Mouse (Mus musculus) embryo, embryonic 10.5 days (tissue): ENCODE measurements around the gene Gtf3c5.

Experiments
- DNase-seq: peaks from one replicate; pipeline ENCODE4 v3.0.0-alpha.2; 2015; ENCODE audit warnings: low spot score

The Gtf3c5 gene

DNA sequence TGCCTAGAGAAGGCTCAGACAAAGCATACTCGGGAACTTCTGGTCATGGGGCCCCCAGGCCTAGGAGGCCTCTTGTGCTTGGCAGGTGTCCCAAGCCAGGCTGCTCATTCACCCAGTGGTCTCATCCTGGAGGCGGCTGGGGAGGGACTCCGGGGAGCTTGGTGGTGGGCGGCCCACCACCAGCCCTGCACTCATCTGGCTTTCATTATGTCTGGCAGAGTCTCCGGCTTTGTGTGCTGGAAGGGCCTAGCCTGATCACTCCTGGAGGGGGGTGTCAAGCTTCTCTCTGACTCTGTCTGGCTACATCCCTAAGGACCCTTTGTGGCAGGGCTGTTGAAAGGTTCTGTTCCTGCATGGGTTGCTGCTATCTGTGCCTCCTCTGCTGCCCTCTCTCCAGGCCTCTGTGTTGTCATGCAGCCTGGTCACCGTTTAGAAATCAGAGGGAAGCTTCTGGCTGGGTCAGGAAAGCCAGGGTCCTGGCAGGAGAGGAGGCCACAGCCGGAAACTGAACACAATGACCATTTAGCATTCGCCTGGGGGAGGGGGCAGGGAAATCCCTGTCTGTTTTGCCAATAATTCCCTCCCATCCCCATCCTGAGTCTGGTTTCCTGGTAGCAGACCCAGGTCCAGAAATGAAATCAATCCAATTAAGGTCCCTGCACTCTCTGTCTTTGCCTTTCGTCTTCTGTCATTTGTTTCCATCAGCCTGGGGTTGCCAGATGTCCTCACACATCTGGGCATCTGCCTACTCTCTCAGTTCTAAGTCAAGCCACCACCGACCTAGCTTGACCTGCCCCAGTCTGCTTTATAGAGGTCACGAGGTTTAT lies 48.9 kb downstream of the Gtf3c5 start:
- peak; percentile 69 for DNase-seq

DNA sequence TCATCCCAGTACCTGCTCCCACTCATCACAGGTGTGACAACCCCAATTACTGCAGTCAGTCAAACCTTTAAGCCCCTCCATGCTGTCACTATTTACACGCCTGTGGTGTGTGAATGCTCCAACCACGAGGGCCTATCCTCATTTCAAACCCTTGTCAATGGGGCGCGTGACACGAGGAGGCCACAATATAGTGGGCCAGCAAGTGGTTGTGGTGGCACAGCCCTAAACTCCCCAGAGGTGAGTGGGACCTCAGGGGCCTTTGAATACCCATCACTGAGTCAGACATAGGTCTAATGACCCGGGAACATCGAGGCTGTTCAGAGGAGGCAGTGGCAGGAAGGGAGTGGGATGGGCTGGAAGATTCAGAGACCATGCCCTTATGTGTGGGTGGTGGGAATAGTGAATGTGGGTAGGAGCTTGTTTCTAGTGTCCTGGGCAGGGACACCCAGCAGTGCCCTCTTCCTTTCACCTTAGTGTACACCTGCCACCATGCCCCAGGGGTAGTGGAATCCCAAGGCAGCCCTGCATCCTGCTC lies 49.6 kb downstream of the Gtf3c5 start:
- peak; percentile 25 for DNase-seq

DNA sequence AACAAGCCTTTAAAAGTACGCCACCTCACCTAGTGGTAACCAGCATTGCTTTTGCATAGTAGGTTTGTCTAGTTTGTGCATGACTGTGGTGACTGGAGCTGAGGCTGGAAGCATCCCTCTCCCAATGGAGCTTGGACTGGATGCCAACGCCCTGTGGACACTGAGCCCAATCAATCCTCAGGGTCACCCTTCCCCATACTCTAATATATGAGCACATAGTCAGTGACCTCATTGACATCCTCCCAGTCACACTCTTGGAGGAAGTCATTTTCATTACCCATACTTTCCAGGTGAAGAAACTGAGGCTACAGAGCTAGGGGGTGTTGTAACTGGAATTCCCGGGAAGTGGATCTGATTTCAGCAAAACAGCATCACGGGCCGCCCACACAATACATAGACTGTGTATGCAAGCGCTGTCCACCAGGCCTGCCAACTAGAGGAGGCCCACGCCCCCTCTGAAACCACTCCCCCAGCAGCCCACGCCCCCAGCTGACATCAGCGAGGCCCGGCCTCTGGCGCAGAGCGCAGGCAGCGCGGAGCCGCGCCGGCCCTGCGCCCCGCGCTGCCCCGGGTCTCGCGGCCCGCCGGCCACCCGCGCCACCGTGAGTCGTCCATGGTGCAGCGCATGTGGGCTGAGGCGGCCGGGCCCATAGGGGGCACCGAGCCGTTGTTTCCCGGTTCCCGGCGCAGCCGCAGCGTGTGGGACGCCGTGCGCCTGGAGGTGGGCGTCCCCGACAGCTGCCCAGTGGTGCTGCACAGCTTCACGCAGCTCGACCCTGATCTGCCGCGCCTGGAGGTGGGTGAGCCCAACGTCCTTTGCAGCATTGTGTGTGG lies 50.4 kb downstream of the Gtf3c5 start:
- peak; percentile 92 for DNase-seq

DNA sequence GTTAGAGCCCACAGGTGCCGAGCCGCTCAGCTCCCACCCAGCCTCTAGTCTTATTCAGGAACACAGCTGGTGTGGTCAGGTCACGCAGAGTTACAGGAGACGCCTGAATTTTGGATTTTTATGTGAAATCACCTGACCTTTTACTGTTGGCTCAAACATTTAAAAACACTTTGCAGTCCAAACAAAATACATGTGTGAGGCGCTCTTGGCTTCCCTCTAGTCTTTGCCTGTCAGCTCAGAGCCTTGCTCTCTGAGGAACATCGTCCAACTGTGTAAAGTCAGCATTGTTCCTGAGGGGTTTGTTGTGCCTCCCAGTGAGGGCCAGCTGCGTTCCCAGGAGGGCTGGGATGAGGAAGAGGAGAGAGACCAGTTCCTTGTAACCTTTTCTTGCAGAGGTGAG lies 53.2 kb downstream of the Gtf3c5 start:
- DNase-seq, result no peak

DNA sequence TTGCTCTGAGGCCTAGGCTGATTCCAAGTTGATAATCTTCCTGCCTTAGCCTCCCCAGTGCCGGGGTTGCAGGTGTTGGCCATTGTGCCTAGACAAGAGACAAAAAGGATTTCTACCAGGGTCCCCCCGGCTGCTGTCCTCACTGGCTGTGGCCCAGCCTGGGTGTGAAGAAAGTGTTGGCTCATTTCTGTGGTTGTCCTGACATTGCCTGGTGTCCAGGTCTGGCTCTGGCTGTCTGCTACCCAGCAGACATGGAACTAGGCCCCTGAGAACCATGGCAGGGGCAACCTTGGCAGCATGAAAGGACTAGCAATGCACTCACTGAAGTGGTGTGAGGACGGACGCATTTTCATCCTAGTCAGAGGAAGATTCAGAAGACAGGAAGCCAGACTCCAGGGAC lies 53.7 kb downstream of the Gtf3c5 start:
- DNase-seq, result no peak

DNA sequence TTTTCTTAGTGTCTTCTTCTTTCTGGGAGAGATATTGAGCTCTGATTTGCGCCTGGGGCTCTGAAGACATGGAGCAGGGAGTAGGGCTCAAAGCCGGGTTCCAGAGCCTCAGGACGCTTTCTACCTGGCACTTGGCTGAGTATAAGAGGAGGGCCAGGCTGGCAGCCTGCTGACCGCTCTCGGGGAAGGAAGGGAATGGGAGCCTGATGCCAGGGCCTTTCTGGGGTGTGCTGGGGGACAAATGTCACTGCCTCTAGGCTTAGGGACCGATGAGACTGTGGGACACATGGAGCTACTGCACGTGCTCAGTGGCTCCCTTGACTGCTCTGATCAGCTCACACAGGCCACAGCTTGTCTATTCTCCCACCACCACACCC lies 55.2 kb downstream of the Gtf3c5 start:
- no peak for DNase-seq

DNA sequence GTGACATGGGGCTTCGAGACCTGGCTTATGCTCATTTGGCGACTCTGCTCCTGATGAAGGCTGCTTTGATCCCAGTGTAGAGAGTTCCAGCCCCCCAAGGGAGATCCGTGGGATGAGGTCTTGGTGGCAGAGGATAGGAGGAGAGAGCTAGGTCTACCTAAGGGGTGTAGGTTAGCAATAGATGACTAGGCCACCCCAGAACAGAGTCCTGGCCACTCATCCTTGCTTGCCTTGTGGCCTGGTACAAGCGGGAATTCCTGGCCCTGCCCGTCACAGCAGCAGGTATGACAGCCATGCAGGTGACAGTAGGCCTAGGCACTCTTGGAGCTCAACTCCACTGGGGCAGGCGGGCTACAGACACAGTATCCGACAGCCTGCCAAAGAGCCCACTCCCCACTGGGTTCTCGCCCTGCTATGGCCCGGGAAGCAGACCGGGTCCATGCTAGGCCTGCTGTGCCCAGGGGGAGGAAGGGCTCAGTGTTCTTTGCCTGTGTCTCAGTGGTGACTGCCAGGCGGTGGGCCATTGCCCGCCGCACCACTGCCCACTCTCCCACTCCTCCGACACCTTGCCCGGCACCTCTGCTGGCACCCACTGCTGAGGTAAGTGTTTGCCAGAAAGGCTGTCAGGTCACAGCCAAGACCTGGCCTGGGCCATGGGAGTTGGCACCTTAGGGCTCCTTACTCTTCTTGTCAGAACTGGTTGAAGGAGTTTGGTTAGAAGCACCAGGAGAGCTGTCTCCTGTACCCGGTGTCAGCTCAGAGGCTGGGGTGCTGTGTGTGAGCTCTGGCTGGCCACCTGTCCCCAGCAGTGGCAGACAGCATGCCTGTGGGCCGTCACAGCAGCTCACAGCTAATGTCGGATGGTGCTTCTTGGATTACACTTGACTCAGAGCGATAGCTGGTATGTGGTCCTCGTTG lies 55.9 kb downstream of the Gtf3c5 start:
- DNase-seq, result no peak

DNA sequence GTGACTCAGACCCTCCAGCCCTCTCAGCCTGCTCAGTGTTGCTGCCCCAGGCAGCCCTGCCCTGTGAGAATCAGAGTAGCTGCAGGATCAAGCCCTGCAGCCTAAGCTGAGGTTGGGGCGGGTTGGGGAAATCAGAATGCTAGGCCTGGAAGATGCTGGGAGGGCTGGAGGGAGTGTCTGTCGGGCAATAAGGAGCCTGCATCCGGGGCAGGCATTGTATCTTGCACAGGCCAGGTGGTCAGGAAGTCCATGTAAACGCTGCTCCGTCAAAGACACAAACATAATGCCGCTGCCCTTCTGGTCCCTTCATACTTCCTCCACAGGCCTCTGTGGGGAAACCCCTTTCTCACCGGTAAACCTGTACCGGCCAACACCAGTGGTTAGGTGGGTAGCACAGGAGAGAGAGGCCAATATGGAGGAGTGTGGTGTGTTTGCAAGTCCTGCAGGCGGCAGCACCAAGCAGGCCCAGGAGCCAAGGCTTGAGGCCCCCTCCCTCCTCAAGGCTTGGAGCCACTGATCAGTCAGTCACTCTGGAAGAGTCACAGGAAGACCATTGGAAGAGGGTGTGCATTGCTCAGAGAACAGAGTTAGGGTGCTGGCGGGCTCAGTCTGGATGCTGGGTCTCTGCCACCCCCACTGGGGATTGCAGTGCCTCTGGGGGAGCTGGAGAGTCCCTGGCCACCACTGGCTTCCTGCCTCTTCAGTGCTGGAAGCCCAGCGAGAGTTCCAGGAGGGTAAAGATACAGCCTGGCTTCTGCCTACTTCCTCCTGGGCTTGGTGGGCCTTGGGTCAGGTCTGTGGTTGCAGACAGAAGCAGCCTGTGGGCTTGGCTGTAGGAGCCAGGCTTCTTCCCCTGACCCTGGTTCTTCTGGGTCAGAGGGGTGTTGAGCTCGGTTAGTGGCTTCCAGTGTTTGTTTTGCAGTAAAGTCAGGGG lies 57.3 kb downstream of the Gtf3c5 start:
- DNase-seq, result peak; percentile 53

DNA sequence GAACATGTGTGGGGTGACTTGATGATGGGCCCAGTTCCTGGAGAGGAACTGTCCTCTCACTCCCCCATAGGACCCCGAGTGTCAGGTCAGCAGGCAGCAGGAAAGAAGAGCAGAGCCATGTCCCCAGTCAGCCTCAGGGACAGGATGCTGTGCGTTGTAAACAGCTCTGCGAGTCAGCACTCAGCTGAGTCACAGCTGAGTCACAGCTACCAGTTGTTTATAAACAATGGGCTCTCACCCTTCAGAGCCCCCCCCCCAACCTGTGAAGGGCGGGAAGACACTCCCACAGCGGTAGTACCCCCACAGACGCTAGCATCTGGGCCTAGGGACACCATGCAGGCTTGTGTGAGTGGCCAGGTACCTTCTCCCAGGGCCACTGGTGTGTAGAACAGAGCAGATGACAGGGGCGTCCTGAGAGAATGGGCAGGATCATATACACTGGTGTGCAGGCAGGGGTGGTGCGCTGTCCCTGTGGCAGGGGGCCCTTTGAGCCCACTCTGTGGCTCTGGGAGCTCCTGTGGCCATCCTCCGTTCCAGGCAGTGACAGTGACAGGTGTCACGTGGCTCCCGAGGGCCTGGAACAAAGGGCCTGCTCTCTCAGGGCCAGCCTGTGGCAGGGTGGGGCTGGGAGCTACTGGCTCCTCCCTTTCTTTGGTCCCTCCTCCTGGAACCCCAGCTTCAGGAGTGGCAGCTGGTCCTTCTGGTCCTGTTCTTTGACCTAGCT lies 58.2 kb downstream of the Gtf3c5 start:
- peak; percentile 83 for DNase-seq

DNA sequence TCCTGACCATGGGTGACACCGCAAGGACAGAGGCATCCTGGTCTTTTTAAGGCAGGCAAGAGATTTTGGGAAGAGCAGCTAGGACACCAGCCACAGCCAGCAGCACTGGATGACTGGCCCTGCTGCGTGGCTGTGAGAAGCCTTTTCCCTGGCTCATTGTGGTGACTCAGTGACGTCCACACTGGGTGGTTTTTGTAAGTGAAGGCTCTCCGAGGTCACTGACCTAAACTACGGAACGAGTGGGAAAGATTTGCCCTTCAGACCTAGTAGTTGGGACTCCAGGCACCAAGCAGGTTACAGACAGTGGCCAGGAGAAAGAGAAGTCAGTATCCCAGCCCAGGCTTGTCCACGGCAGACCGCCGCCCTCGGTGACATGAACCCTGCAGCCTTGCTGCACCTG lies 59.1 kb downstream of the Gtf3c5 start:
- no peak for DNase-seq

DNA sequence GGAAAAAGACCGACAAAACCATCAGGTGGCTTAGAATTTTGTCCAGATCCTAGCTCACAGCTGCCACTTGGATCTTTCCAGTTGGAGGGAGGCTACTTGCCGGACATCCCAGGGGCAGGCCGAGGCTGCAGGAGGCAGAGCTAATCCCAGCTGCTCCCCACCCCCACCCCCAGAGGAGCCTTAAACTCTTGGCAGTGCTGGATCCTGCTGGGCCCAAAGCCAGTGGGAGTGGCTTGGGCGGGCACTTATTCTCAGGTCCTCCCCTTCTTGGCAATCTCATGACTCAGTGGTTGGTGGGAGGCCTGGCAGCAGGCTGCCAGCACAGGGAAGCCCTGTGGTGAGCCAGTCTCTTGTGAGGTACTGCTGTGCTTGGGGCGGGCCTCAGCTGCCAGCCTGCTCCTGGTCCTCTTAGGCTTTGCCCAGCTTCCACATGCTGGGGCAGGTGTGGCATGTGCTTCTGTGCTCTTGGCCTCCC lies 59.9 kb downstream of the Gtf3c5 start:
- DNase-seq, result peak; percentile 40

DNA sequence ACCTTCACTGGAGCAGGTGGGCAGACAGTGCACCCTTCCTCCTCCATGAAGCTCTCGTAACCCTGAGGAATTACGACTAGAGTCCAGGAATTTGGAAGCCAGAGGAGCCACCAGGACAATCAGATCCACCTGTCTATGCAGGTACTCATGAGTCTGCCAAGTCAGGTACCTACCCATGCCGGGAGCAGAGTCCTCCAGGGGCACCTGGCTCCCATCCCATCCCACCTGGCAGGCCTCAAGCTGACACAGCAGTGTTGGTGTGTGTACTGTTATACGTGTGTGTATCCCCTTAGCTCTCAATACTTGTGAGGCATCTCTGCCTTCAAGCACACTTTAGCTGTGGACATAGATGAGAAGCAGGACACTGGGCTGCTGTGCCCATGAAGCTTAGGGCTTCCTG lies 61.4 kb downstream of the Gtf3c5 start:
- no peak for DNase-seq

DNA sequence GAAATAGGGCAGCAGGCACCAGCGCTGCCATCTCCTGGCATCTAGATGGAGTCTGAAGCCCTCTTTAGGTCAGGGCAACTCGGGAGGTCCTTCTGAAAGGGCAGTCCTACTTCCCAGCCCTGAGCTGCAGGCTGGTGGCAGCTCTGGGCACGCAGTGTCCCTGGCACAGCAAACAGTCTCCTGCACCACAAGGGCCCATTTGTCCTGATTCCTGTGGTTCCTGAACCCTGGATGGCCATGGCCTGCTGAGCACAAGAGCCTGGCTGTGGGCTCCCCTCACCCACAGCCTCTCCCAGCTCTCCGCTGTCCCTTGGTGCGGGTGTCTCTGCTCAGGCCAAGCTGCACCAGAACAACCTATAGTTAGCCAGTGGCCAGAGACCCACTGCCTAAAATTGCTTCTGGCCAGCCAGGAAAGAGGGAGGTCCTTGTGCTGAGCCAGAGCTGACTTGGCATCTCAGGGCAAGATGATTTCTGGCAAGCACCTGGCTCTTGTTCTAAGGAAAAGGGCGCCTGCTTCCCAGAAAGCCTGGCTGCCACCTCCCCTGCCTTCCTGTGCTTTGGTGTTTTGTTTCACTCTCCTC lies 61.9 kb downstream of the Gtf3c5 start:
- no peak for DNase-seq

DNA sequence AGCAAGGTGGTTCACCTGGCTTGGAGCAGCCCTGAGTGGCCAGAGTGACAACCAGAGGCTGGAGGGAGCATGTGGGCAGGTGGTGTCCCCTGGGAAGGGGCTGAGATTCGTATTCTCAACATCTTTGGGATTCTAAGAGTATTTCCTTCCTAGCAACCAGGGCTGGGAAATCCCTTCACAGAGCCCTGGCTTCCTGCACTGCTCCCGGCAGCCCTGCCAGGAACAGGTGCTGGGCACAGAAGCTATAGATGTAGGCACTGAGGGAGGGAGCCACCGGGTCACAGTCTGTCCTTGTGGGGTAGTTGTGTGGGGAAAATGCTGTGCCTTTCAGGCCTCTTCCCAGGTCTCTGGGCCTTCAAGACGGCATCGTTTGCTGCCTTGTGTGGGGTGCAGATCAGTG lies 63.0 kb downstream of the Gtf3c5 start:
- DNase-seq, result no peak

DNA sequence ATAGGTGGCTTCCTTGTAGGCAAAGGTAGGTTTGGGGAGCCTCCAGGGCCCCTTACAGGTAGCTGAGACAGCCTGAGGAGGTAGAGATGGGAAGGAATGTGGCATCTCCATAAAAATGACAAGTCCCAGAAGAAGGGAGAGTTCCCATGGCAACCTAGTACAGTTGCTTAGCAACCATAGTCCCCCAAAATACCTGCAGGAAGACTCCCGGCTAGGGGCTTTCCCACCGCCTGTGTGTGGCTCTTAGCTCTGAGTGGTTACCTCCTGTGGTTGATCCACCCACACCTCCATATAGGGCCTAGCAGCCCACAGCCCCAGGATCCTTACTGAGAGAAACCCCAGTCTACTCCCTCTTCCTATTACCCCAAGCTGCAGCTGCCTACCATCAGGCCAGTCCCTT lies 65.3 kb downstream of the Gtf3c5 start:
- DNase-seq, result no peak

DNA sequence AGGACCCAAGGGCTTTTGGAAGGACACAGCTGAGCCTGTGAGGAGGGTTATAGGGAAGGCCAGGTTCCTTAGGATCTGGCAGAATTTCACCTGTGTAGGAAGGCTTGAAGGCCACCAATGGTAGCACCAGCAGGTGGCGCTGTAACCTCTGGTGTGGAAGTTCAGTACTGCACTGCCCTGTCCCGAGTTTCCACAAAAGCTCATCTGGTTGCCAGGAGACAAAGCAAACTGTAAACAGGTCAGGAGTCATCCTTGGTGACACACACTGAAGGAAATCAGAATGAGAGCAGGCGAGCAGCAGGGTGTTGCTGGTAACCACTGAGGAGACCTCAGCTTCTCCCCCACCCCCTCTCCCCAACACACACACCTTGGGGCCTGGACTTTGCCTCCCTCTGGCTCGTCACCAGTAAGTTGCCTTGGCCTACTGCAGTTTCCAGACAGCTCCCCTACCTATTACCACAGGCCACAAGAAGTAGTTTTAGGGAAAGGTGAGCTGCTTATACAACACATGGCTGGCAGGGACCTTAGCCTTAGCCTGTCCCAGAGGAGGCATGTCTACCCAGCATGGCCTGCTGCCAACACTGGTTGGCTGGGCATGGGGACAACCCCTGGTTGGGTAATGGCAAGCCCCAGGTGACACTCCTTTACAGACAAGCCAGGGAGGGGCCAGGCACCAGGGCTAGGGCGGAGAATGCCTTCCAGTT lies 66.2 kb downstream of the Gtf3c5 start:
- DNase-seq, result peak; percentile 88
